Mouse (Mus musculus) hindbrain, postnatal 0 days (tissue): Measurements from ENCODE around the gene Phtf2. TPM values are rescaled to one million over a fixed set of nuclear protein-coding genes. Genes with fewer than 3 reads are reported as not detected.

Experiments
- ATAC-seq: fragments of 200-750 bp; cut with Nextera tagmentation; 2 replicates; pipeline ENCODE4 v1.8.0; 2017; ENCODE audit warnings: mild to moderate bottlenecking, moderate TSS enrichment, moderate library complexity
- DNase-seq: peaks from one replicate; pipeline ENCODE4 v3.0.0-alpha.2; 2015; ENCODE audit warnings: low spot score
- H3K27ac ChIP-seq: fragments of 300-500 bp; sonication (generic); 2 replicates; pipeline ENCODE4 v1.5.1; 2014; ENCODE audit warnings: mild to moderate bottlenecking
- H3K27me3 ChIP-seq: fragments of 300-500 bp; sonication (generic); 2 replicates; pipeline ENCODE4 v1.6.1; 2014; ENCODE audit warnings: low read length, mixed read lengths; ENCODE audit not compliant: insufficient read depth
- H3K36me3 ChIP-seq: fragments of 300-500 bp; sonication (generic); 2 replicates; pipeline ENCODE4 v1.6.1; 2014; ENCODE audit warnings: low read length, mixed read lengths; ENCODE audit not compliant: insufficient read depth
- H3K4me1 ChIP-seq: fragments of 300-500 bp; sonication (generic); 2 replicates; pipeline ENCODE4 v1.6.1; 2014; ENCODE audit warnings: antibody characterized with exemption, low read length, mixed read lengths; ENCODE audit not compliant: insufficient read depth
- H3K4me2 ChIP-seq: fragments of 300-500 bp; sonication (generic); 2 replicates; pipeline ENCODE4 v1.6.1; 2014; ENCODE audit warnings: low read depth, mild to moderate bottlenecking, low read length, moderate library complexity, mixed read lengths
- H3K4me3 ChIP-seq: fragments of 300-500 bp; sonication (generic); 2 replicates; pipeline ENCODE4 v1.5.1; 2014; ENCODE audit warnings: low read length
- H3K9ac ChIP-seq: fragments of 300-500 bp; sonication (generic); replicated peaks from 2 replicates; pipeline ENCODE4 v1.6.1; 2014; ENCODE audit warnings: mild to moderate bottlenecking, low read length, moderate library complexity, mixed read lengths
- H3K9me3 ChIP-seq: fragments of 300-500 bp; sonication (generic); 2 replicates; pipeline ENCODE4 v1.6.1; 2016; ENCODE audit warnings: low read length, mixed read lengths
- CTCF ChIP-seq: IDR thresholded peaks from 2 replicates; pipeline ENCODE4 v1.5.1; 2016; ENCODE audit warnings: antibody characterized with exemption, control low read depth, low read depth
- WGBS: fragments of 180-500 bp; shearing (Covaris S2); extraction: QIAGEN DNeasy Blood & Tissue Kit; methylation state at CpG from one replicate; pipeline ENCODE4 v1.1.7; 2014; 5-methylcytosine and 5-hydroxymethylcytosine counted together
- polyA plus RNA-seq: library from polyadenylated mRNA; unstranded; fragments of >200 nt; fragmentation: Nextera tagmentation; extraction: Ambion mirVana; gene quantifications from 2 replicates; pipeline ENCODE4 v1.2.1, GENCODE M21; 2015
- total RNA-seq: library from RNA; depleted of rRNA; stranded (reverse); fragments of >200 nt; gene quantifications from 2 replicates; pipeline ENCODE4 v1.2.3, GENCODE M21; 2014

Phtf2 gene
- total and polyA plus RNA-seq, 2 experiments from 2014 or later: 18.8 to 20.7 TPM

DNA sequence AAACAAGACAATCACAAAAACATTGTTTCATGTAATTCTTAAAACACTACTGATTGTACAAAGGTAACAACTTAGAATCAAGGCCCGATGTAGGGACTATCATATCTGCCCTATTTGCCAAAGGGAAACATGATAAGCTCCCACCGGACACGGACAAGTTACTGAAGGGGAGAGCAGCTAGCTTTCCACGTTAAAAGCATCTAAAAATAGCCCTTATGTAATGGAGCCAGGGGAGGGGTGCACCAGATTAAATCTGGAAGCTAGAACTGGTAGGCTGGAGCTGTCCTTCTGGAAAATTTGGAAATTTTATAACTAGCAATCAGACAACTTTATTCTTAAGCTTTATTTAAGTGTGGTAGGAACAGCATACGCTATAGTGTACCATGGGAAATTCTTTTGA is 122.2 kb downstream of the Phtf2 start:
- Histone ChIP-seq H3K4me1 (no peaks in the 10 kb centered on the region), H3K27me3 (no peaks in the 10 kb centered on the region), H3K4me3 (no peak overlapping the region), H3K4me2 (no peak overlapping the region), H3K27ac (no peak overlapping the region), H3K36me3 (peaks cover 7% of the 10 kb centered on the region; the same call in 1 of the 2 replicates), H3K9me3 (no peaks in the 10 kb centered on the region), H3K9ac (no peak overlapping the region)
- 80% methylated on average over 5 of the region's 5 CpGs for WGBS
- ATAC-seq (no peak), DNase-seq (no peak)
- no peak for TF ChIP-seq CTCF

DNA sequence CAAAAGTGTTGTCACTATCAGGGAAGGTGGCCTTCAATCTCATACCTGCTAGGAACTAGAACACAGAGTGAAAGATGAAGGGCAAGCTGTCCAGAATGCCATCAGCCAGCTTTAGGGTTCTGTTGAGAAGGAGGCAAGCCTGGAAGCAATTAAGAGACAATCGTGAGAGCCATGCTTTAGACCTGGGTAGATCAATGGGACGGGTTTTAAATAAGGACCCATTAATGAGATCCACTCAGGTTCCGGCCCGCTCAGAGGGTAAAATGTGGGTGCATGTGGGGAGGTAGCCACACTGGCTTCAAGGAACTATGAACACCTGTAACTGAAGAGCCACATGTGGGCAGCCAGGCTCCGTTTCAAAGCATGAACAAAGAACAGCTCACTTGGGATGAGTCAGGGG is 128.0 kb downstream of the Phtf2 start:
- 87% methylated on average over 5 of the region's 5 CpGs for WGBS
- no peak for ATAC-seq
- Histone ChIP-seq H3K36me3 (no peaks in the 10 kb centered on the region), H3K9me3 (no peaks in the 10 kb centered on the region), H3K4me1 (0 out of 2 replicates have a peak, but pooled peaks cover 3% of the 10 kb centered on the region), H3K9ac (no peak overlapping the region), H3K27ac (no peak overlapping the region), H3K4me2 (no peak overlapping the region), H3K27me3 (0 out of 2 replicates have a peak, but pooled peaks cover 2% of the 10 kb centered on the region), H3K4me3 (no peak overlapping the region)
- DNase-seq: no peak
- no peak for TF ChIP-seq CTCF

DNA sequence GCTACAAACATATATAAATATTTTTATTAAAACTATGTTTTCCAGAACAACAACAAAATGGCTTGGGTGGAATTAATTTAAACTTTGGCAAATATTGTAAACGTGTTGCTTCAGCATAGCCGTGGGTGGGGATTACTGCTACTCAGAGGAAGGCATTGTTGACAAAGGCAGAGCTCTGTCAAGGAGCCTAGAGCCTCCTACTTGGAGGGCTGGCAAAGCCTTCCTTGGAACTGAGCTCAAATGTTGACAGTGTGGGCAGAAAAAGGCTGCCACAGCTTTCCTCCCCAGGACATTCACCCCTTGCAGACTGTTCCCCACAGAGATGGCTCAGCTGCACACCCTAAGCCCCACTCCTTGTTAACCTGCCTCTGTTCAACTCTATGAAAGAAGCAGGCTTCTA is 128.8 kb downstream of the Phtf2 start:
- Histone ChIP-seq H3K9me3 (no peaks in the 10 kb centered on the region), H3K27me3 (0 out of 2 replicates have a peak, but pooled peaks cover 4% of the 10 kb centered on the region), H3K4me3 (no peak overlapping the region), H3K4me1 (0 out of 2 replicates have a peak, but pooled peaks cover 3% of the 10 kb centered on the region), H3K27ac (no peak overlapping the region), H3K4me2 (no peak overlapping the region), H3K36me3 (no peaks in the 10 kb centered on the region), H3K9ac (no peak overlapping the region)
- 38% methylated on average over 2 of the region's 2 CpGs for WGBS
- no peak for TF ChIP-seq CTCF
- DNase-seq (no peak), ATAC-seq (no peak)

DNA sequence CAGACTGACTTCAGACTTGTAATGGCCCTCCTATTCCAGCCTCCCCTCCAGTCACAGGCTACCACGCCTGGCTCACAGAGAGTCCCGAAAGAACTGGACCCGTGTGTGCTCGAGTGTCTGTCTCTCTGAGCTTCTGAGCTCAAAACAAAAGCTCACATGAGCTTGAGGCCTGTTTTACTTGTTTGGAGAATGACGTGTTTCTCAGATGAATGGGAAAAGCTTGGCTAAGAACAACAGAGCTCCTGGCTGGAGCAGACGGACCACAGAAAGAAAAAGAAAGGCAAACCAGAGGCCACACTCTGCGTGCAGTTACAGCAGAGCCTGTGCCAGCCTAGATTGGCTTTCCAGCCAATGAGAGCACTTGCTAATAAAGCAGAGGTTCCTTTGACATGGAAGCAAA is 130.2 kb downstream of the Phtf2 start:
- no peak overlapping the region for H3K9ac ChIP-seq
- 32% methylated on average over 7 of the region's 7 CpGs for WGBS
- H3K36me3 ChIP-seq: no peaks in the 10 kb centered on the region
- H3K27me3 ChIP-seq: 0 out of 2 replicates have a peak, but pooled peaks cover 4% of the 10 kb centered on the region
- TF ChIP-seq CTCF: no peak
- no peaks in the 10 kb centered on the region for H3K9me3 ChIP-seq
- H3K27ac ChIP-seq: no peak overlapping the region
- H3K4me2 ChIP-seq: no peak overlapping the region
- no peak overlapping the region for H3K4me3 ChIP-seq
- DNase-seq (peak; percentile 57), ATAC-seq (peak; percentile 69)
- H3K4me1 ChIP-seq: 0 out of 2 replicates have a peak, but pooled peaks cover 11% of the 10 kb centered on the region

DNA sequence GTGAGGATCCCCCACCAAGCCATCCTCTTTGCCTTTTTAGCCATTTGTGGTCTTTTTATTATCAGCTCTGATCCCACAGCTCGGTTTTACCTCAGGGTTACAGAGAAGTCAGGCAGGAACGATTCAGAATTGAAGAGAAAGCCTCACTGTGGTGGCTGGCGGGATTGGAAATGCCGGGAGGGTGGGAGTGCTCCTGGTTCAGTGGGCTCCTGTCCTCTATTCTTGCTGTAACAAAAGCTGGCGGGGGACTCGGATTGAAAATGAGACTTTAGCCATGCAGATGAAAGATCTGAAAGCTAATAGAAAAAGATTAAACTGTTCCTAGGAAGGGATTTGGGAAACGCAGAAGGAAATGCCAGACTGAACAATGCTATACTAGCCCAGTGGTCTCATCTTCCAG is 130.9 kb downstream of the Phtf2 start:
- Histone ChIP-seq H3K4me1 (0 out of 2 replicates have a peak, but pooled peaks cover 11% of the 10 kb centered on the region), H3K9ac (no peak overlapping the region), H3K27ac (no peak overlapping the region), H3K4me2 (no peak overlapping the region), H3K27me3 (0 out of 2 replicates have a peak, but pooled peaks cover 4% of the 10 kb centered on the region), H3K4me3 (no peak overlapping the region), H3K36me3 (no peaks in the 10 kb centered on the region), H3K9me3 (no peaks in the 10 kb centered on the region)
- ATAC-seq (no peak), DNase-seq (peak; percentile 21)
- no peak for TF ChIP-seq CTCF
- WGBS: 37% methylated on average over 7 of the region's 7 CpGs

DNA sequence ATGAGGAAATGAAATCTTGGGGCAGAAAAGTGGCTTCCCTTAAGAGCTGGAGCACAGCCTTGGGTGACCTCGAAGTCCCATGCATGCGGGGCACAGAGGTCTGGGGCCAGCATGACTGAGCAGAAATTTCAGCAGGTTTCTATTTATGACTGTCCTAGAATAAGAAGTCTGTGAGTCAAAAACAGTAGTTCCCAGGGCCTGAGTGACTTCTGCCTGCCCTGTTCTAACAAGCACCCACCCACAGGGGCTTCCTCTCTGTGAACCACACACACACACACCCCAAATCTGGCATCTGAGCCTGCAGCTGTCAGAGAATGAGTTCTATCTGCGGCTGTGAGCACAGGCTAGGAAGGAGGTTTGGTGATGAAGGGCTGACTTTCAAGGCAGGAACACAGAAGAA is 132.4 kb downstream of the Phtf2 start:
- no peak overlapping the region for H3K4me3 ChIP-seq
- ATAC-seq (no peak), DNase-seq (no peak)
- H3K36me3 ChIP-seq: no peaks in the 10 kb centered on the region
- H3K4me1 ChIP-seq: 0 out of 2 replicates have a peak, but pooled peaks cover 11% of the 10 kb centered on the region
- H3K27ac ChIP-seq: no peak overlapping the region
- no peak overlapping the region for H3K4me2 ChIP-seq
- 0 out of 2 replicates have a peak, but pooled peaks cover 4% of the 10 kb centered on the region for H3K27me3 ChIP-seq
- TF ChIP-seq CTCF: no peak
- no peak overlapping the region for H3K9ac ChIP-seq
- no peaks in the 10 kb centered on the region for H3K9me3 ChIP-seq
- WGBS: 83% methylated on average over 3 of the region's 3 CpGs

DNA sequence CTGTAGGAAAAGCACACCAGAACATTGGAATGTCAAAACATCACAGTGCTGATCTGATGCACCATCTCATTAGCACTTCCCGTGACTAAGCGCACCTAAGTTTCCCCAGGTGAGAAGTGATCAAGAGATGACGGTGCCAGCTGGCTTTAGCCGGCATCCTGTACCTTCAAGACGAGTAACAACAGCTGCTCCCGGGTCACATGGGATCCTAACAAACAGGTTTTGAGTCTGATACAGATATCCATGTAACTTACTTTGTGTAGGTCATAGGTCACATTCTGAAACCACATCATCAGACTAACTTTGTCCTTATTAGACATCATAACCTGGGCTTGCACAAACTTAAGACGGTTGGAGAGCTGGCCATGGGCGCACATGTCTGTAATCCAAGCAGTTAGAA is 133.1 kb downstream of the Phtf2 start:
- Histone ChIP-seq H3K4me1 (0 out of 2 replicates have a peak, but pooled peaks cover 11% of the 10 kb centered on the region), H3K36me3 (no peaks in the 10 kb centered on the region), H3K27ac (no peak overlapping the region), H3K4me3 (no peak overlapping the region), H3K27me3 (0 out of 2 replicates have a peak, but pooled peaks cover 4% of the 10 kb centered on the region), H3K9me3 (no peaks in the 10 kb centered on the region), H3K9ac (no peak overlapping the region), H3K4me2 (no peak overlapping the region)
- TF ChIP-seq CTCF: no peak
- no peak for ATAC-seq
- 93% methylated on average over 8 of the region's 8 CpGs for WGBS
- DNase-seq: no peak
